Mouse (Mus musculus) erythroblast, embryonic 14.5 days (primary cell): Measurements from ENCODE around the gene Prr5.

ENCODE experiments used
- GATA1 ChIP-seq: IDR thresholded peaks from 2 replicates; pipeline ENCODE4 v1.6.1; 2012; ENCODE audit warnings: low read length, inconsistent platforms, mixed read lengths
- TAL1 ChIP-seq: IDR thresholded peaks from 3 replicates; pipeline ENCODE4 v1.6.1; 2012; ENCODE audit warnings: low read length, inconsistent platforms, mixed read lengths

- TF ChIP-seq GATA1, result no peak
- no peak for TF ChIP-seq TAL1
These were observed 50.4 kb downstream of the Prr5 start, which contains the start of gene Arhgap8 for GRCm38 (mm10) chr15:84719791-84720190.
